Mouse (Mus musculus): Measurements from ENCODE around the gene Atrnl1. TPM values are rescaled to one million over a fixed set of nuclear protein-coding genes. Genes with fewer than 3 reads are reported as not detected.

The Atrnl1 gene
- total RNA-seq, 2 experiments from 2014 or later: 7.1 to 8.0 TPM

DNA sequence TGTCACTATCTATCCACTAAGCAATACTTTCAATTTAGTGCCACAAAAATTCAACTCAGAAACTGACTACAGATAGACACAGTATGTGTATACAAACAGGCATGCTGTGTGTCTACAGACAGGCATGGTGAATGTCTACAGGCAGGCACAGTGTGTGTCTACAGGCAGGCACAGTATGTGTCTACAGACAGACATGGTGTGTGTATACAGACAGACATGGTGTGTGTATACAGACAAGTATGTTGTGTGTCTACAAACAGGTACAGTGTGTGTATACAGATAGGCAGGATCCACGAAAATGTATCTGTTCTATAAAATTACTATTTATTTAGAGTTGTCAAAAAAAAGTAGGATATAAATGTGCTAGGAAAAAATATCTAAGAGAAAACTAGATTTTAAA lies 477.1 kb downstream of the Atrnl1 start:
- Histone ChIP-seq H3K27ac (no peak overlapping the region), H3K4me3 (no peak overlapping the region)
- DNase-seq: no peak
- TF ChIP-seq CTCF (IDR thresholded peaks at IDR 0.05): no peak
- intact Hi-C loops (cut with DNase I): no loop called here

DNA sequence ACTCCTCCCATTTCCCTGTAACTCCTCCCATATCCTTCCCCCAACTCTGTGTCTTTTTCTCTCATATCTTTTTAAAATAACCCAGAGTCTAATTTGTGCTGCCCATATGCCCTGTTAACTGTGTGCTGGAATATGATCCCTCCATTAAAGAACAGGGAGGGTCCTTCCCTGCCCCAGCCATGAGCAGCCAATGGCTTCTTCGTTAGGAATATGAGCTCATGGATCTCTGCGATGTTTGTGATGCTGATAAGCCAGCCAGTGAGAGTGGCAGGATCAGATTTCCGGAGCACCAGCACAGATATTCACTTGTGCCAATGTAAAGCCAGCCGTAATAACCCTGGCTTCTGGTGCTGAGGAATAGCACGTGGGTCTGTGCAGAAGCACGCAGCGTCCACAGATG lies 477.6 kb downstream of the Atrnl1 start:
- TF ChIP-seq CTCF (IDR thresholded peaks at IDR 0.05): no peak
- intact Hi-C loops (cut with DNase I): no loop called here
- Histone ChIP-seq H3K4me3 (no peak overlapping the region), H3K27ac (no peak overlapping the region)
- no peak for DNase-seq

DNA sequence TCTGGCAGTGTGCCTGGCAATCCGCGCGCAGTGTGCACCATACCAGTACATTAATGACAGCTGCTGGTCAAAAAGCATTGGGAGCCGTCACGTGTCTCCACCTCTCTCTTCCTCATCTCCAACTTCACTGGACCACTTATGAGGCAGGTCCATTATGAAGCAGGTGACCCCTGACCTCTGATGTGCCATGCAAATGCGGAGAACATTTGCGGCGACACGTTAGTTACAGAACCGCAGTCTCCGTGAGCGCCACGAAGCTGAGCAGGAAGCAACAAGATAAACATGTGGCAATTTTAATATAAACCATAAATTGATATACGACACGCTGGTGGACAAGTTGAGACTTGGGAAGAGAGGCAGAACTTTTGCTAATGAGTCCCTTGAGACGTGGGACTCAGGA lies 481.1 kb downstream of the Atrnl1 start:
- no peak for TF ChIP-seq CTCF (IDR thresholded peaks at IDR 0.05)
- no peak overlapping the region for H3K27ac ChIP-seq
- H3K4me3 ChIP-seq: no peak overlapping the region
- no peak for DNase-seq
- intact Hi-C loops (cut with DNase I): no loop called here

DNA sequence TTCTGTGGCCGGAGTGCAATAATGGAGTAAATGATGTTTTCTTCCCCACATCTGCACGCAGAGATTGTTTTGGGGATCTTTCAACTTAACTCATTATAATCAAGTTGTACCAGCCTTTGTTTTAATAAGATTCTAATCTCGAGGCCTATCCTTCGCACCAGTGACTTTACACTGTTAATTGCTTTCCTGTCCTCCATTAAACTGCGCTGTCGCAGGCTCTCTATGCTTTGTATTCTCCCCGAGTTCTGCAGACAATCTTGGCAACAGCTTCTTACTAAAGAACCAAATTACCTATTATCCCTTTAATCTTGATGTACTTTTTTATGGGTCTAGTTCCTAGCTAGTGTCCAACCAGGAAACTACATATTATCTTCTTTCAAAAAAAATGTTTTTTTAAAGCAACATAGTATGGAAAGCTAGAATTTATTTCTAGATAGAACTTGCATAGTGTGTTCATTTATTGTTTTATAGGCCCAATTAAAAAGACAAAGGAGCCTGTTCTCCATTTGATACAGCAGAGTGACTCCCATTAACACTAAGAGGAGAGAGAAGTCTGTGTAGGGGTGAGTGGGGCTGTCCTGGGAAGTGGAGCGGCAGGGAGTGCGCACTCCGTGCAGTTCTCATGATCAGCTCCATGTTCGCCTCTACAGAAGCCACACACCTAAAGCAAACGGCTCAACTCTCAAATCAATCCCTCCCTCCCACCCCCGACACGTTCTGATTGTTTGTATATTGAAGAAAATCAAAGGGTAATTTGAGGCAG lies 484.1 kb downstream of the Atrnl1 start:
- H3K27ac ChIP-seq: no peak overlapping the region
- intact Hi-C loops (cut with DNase I): no loop called here
- no peak for DNase-seq
- H3K4me3 ChIP-seq: no peak overlapping the region
- TF ChIP-seq CTCF (IDR thresholded peaks at IDR 0.05): no peak

DNA sequence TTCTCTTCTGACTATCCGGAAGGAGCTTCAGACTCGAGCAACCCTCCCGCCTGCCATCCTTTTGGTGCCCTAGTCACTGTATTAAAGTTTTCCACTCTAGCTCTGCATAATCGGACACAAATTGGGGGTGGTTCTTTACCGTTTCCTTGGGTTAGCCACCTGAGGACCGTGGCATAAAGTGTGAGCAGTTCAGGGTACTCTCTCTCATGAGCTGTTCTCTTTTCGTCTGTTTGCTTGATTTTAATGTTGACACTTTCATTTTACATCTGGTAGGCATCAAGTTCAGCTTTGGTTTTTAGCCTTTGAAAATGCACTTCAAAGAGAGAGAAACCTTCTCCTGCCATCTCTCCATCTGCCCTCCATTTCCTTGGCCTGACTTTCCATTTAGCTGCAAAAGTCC lies 484.9 kb downstream of the Atrnl1 start:
- no peak for DNase-seq
- TF ChIP-seq CTCF (IDR thresholded peaks at IDR 0.05): no peak
- Histone ChIP-seq H3K4me3 (no peak overlapping the region), H3K27ac (no peak overlapping the region)
- intact Hi-C loops (cut with DNase I): no loop called here

DNA sequence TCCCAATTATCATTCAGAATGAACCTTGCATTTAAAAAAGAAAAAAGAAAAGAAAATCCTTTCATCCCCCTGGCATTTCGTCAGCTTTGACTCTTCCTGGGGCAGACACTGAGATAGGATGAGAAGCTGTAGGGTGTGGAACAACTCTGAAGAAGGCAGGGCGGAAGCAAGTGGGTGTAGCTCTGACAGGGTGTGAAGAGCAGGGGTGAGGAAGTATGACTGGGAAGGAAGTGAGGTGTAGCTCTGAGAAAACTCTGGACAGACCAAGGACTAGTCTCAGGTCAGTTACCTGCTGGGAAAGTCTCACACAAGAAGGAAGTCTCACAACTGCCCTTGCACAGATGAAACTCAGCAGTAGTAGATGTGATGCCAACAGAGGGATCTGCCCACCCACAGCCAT lies 486.4 kb downstream of the Atrnl1 start:
- TF ChIP-seq CTCF (IDR thresholded peaks at IDR 0.05): no peak
- Histone ChIP-seq H3K4me3 (no peak overlapping the region), H3K27ac (no peak overlapping the region)
- DNase-seq: no peak
- intact Hi-C loops (cut with DNase I): no loop called here

DNA sequence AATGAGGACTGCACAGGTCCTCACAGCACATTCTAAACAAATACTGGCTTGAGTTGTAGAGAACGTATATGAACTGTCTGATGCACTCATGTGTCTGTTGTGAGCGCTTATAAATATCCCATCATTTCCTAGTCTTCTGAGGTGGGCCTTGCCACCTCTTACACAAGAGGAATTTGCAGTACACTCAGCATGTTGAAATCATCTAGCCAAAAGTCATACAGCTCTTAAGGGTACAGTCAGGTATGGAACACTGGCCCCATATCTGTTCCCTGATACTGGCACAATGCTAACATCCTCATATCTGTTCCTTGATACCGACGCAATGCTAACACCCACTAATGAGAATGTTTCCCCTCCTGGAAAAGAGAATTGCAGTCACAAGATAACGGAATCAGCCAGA lies 488.7 kb downstream of the Atrnl1 start:
- H3K4me3 ChIP-seq: no peak overlapping the region
- H3K27ac ChIP-seq: no peak overlapping the region
- TF ChIP-seq CTCF (IDR thresholded peaks at IDR 0.05): no peak
- intact Hi-C loops (cut with DNase I): no loop called here
- DNase-seq: no peak

DNA sequence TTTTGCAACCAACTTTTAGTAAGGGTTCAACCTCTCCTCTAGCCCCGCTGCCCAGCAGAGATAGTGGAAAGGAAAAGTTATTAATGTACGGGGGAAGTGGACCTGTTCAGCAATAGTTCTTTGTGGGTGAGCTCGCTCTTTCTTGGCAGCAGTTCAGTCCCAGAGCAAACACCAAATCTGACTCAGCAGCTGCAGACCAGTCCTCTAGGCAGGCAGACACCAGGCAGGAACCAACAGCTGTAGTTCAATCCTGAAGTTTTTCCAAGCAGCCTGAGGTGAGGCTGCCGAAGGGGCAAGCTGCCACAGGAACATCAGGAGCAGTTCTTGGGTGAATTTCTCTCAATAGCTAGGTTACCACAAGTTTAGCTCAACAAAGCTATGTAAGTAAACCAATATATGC lies 489.5 kb downstream of the Atrnl1 start:
- intact Hi-C loops (cut with DNase I): no loop called here
- no peak overlapping the region for H3K27ac ChIP-seq
- DNase-seq: no peak
- no peak for TF ChIP-seq CTCF (IDR thresholded peaks at IDR 0.05)
- H3K4me3 ChIP-seq: no peak overlapping the region

DNA sequence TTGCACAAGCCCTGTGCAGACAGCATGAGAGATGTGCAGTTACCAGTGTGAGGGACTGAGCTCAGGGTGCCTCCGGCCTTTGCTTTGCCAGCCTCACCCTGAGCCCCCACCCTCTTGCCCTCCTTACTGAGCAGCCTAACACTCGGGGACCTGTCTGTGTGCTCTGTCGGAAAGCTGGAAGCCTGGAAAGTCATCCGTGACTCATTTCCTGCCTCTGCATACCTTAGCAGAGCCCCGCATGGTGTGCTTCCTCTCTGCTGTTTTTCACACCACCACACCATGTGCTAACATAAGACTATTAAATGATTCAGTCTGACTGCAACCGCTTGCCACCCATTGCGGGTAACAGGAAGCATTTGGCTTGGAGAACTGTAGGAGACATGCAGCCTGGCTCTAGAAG lies 493.7 kb downstream of the Atrnl1 start:
- H3K4me3 ChIP-seq: no peak overlapping the region
- TF ChIP-seq CTCF (IDR thresholded peaks at IDR 0.05): no peak
- H3K27ac ChIP-seq: no peak overlapping the region
- DNase-seq: no peak
- intact Hi-C loops (cut with DNase I): no loop called here

DNA sequence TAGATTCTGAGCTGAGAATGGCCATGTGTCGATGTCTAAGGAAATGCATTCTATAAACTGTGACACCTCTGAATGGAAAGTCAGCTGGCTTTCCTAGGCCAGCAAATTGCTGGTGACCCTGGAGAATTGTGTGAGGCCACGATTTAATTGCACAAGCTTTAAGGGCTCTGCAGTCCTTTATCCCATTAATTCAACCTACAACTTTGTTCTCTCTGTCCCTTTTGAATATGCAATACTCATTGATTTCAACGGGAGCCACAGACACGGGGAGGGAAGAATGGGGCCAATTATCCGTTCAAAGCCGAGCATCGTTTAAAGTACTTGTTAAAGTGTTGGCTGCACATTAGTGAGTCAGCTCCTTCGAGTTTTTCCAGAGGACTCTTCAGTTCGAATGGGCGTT lies 496.8 kb downstream of the Atrnl1 start:
- no peak for DNase-seq
- intact Hi-C loops (cut with DNase I): no loop called here
- H3K27ac ChIP-seq: no peak overlapping the region
- no peak overlapping the region for H3K4me3 ChIP-seq
- TF ChIP-seq CTCF (IDR thresholded peaks at IDR 0.05): no peak

DNA sequence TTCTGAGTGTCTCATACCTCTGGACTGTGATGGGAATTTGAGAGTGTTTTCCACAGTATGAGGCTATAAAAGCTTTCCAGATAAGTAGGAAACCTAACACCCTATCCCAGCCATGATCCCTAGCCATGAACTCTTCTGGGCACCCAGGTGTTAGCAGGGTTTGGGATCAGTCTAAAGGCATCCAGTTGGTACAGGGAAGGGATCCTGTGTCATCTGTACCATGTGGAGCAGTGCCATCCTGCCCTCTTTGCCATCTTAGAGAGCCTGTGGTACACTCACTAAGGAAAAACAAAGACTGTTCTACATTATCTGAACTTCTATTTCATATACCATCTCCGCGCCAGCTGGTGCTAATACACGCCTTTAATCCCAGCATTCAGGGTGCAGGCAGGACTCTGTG lies 499.7 kb downstream of the Atrnl1 start:
- TF ChIP-seq CTCF (IDR thresholded peaks at IDR 0.05): no peak
- no peak for DNase-seq
- intact Hi-C loops (cut with DNase I): no loop called here
- no peak overlapping the region for H3K27ac ChIP-seq
- H3K4me3 ChIP-seq: no peak overlapping the region

DNA sequence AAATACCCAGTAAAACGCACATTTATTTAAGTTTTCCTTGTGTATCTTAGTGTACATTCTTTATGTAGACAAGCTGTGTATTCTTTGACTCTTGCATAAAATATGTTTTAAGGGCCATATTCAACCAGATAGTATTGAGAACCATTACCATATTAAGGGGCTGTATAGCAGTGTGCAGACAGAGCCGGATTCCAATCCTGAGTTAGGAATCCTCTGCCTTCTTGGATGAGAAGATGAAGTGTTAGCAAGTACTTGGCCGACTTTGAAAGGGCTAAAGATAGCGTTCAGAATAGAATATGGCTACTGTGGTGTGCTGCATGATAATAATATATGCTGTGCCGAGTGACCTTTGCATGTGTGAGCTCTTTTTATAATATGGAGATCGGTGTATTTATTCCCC lies 500.5 kb downstream of the Atrnl1 start:
- H3K4me3 ChIP-seq: no peak overlapping the region
- intact Hi-C loops (cut with DNase I): no loop called here
- no peak for TF ChIP-seq CTCF (IDR thresholded peaks at IDR 0.05)
- DNase-seq: no peak
- H3K27ac ChIP-seq: no peak overlapping the region

DNA sequence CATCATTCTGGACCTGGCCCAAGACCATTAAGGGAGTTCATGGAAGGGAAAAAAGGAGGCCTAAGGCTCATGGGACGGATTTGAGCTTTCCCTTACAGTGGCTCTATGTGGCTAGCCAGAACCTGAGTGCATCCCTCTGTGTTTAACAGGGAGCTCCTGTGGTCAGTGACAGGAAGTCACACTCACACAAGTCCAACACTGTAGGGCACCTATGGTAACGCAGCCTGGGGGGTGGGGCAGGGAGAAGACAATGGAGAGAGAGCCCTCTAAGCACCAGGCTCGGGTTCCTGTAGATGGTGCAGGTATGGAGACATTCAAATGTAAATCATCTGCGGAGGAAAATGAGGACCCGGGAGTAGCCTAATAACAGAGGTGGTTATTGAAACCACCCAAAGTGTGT lies 501.3 kb downstream of the Atrnl1 start:
- intact Hi-C loops (cut with DNase I): no loop called here
- Histone ChIP-seq H3K27ac (no peak overlapping the region), H3K4me3 (no peak overlapping the region)
- TF ChIP-seq CTCF (IDR thresholded peaks at IDR 0.05): no peak
- DNase-seq: no peak

DNA sequence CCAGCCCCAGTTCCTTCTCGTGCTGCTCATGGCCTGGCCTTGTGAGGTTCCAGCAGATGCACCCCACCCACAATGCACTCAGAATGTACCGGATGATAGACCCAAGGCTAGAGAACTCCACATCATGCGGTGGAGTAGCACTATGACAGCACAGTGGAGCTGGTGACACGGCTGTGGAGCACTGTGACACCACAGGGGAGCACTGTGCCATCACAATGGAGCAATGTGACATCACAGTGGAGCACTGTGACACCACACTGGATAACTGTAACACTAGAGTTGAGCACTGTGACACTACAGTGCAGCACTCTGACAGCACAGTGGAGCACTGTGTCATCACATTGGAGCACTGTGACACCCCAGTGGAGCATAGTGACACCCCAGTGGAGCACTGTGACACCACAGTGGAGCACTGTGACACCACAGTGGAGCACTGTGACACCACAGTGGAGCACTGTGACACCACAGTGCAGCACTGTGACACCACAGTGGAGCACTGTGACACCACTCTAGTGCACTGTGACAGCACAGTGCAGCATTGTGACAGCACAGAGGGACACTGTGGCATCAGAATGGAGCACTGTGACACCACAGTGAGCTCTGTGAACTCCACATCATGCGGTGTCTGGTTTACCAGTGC lies 502.4 kb downstream of the Atrnl1 start:
- TF ChIP-seq CTCF (IDR thresholded peaks at IDR 0.05): no peak
- intact Hi-C loops (cut with DNase I): no loop called here
- H3K27ac ChIP-seq: no peak overlapping the region
- DNase-seq: no peak
- no peak overlapping the region for H3K4me3 ChIP-seq
